Mouse (Mus musculus): Measurements from ENCODE around the gene Rab32.
A peak's percentile ranks its signal among the peaks of the same experiment; 100 is the strongest.
"Not testable (repeated sequence)": the region's sequence is repeated elsewhere in the genome, so short reads cannot be mapped to it uniquely, and the experiment has no call there.

Rab32 gene

DNA sequence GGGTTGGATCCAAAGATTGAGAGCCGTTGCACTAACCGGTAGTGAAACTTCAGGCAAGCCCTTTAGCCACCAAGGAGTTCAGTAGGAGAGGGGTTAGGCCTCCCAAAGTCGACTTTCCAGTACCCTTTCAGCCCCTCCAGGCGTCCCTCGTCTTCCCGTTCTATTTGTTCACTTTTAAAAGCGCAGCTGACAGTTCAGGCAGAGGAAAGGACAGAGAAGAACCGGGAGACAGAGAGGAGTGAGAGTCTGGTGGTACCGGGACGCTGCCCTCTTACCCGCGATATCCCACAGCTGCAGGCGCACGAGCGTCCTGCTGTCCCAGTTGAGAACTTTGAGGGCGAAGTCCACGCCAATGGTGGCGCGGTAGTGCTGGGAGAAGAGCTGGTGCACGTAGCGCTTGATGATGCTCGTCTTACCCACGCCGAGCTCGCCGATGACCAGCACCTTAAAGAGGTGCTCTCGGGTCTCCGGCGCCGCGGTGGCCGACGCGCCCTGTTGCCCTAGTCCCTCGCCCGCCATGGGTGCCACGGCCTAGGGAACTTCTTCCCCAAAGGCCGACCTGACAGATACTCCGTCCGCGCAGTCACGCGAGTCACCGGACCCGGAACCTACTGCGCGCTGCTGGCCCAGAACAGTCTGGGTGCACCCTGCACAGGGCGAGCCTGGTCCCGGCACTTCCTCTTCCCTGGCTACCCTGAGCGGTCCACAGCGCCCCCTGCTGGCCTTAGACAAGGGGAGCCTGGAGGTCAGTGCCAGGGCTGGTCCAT lies at the start of gene Rab32:
Gene Rab32 (minus strand): TSS at position 696 of the 767 bp plus-strand sequence.
- peak; percentile 91 for DNase-seq (ENCODE audit: low spot score)

DNA sequence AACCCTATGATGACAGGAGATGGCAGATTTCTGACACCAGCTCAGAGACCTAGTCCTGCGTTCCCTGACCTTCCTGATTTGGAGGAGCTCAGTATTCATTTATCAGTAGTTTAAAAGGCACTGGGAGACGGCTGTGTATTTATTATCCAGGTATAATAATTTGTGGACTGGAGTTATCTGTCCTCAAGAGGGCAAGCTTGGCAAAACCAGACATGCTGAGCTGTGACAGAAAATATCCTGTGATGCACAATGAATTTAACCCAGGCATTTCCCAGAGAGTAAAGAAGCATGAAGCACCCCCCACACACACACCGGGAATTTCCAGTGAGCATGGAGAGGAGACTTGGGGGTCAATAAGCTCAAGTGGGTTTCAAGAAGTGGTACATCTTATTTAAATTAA lies 42.7 kb upstream of the Rab32 start:
- no peak for DNase-seq (ENCODE audit: low spot score)

DNA sequence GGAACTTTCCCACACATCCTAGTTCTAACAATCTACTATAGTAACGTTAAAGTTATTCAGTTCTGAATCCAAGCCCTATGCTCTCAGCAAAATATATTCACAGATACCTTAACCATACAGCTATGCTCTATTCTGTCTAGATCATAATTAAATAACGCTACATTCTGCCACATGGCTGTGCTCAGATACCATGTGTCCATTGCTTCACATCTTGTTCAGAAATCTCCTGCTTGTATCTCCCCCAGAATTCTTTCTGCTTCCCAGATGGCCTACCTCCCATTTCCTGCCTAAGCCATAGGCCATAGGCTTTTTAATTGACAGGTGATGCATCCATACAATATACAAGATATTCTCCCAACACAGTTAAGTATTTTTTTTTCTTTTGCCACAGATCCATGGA lies 39.4 kb upstream of the Rab32 start:
- not testable (repeated sequence) for DNase-seq (ENCODE audit: low spot score)

DNA sequence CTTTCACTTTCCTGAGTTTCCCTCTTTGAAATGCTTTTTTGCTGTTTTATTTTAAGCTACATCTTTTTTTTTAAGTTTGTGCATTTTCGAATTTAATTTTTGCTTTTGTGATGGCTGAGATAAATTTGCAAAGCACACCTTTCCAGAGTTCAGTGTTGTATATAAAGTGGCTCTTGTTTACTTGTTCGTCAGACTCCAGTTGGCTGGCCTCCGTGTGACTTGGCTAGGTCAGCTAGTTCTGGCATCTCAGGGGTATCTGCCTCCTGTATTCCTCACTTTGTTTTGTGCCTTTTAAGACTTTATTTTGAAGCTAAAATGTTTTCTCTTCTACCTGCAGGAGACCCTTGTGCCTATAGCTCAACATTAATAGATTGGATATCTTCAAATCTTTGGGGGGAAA lies 22.7 kb upstream of the Rab32 start:
- no peak for DNase-seq (ENCODE audit: low spot score)

DNA sequence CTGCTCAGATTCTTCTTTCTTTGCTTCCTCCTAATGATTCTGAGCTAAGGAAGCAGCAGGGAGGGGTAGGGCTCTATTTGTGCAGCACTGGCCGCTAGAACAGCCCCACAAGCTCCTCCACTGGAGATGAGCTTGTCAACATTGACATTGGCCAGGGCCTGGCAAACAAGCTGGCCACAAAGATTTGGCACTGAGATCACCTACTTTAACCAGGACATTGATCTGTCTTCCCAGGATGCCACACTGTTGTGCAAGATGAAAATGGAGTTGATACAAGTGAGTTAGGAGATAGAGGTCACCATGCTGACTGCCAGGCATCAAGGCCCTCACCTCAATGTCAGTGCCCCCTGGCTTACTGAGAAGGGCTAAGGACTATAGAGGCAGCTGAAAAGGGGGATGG lies 21.8 kb upstream of the Rab32 start:
- no peak for DNase-seq (ENCODE audit: low spot score)

DNA sequence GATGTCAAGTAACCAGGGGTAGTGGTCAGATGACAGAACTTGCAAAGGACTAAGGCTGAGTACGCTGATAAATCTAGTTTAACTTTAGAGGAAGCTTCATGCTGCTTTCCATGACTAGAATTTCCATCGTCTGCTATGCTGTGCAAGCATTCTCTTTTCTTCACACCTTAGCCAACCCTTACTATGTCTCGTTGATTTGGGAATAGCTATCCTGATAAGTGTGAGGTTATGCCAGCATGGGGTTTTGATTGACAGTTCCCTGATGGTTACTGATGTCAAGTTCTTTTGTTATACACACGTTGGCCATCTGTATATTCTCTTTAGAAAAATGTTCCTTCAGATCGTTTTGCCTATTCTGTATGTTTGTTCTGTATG lies 259 bp upstream of the Rab32 start:
- DNase-seq (ENCODE audit: low spot score): no peak

DNA sequence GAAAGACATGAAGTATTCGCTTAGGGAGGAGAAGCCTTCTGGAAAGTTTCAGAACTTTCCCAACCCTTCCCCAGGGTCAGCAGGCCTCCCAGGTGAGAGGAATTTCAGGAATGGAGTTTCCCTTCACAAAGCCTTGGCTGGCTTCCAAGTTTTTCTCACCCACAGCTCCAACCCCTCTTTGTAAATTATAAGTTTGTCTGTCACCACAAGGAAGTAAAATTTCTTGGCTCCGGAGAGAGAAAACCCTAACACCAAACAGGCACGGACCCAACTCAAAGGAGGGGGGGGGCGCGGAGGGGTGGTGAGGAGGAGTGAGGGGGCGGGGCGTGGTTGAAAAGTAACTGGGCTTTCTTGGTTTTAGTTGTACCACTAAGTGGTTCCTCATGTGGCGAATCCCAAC lies 980 bp downstream of the Rab32 start:
- DNase-seq (ENCODE audit: low spot score): no peak

DNA sequence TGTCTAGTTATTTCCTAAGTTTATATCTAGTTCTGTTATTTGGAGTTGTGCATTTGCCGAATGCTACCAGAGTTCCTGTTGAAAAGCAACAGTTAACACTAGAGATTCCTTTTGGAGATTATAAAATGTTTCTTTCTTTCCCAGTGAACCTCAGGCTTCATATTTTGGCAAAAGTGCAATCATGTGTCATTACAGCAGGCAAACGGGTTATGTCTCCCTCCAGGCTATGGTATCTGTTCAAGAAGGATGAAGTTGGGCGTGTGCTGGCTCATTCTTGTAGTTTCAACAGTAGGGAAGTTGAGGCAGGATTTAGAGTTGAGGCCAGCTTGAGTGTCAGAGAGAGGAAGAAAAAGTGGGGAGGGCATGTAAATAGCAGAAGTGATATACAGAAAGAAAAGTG lies 2.4 kb downstream of the Rab32 start:
- no peak for DNase-seq (ENCODE audit: low spot score)

DNA sequence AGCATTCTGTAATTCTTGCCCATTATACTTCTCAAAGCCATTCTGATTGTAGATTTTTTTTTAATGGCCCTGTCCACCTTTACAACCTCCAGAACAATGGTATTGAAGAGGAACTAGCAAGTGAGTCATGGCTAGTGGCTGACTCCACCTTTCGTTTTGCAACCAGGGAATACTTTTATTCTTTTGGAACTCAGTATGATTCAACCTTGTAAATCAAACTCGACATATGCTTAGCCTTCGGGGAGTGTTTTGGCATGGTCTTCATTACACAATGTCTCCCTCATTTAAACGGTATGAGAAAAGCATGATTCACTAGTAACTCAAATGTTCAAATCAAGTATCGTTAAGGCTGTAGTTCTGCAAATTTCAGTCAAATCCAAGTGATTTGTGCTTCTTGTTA lies 2.8 kb downstream of the Rab32 start:
- no peak for DNase-seq (ENCODE audit: low spot score)

DNA sequence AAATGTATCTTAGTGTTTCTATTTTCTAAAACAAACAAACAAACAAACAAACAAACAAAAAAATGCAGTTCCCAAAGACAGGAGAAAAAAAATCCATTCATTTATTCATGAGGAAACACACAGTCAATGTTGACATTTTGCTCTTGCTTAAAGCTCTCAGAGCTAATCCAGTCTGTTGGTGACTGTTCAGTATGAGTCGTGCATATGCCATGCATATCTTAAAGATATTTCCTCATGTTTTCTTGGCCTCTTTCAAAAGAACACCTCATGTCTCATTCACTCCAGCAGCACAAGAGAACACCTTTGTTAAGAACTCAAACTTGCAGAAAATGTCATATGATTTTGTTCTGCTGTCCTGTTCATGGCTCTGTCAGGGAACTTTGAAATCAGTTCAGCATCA lies 7.9 kb downstream of the Rab32 start:
- no peak for DNase-seq (ENCODE audit: low spot score)

DNA sequence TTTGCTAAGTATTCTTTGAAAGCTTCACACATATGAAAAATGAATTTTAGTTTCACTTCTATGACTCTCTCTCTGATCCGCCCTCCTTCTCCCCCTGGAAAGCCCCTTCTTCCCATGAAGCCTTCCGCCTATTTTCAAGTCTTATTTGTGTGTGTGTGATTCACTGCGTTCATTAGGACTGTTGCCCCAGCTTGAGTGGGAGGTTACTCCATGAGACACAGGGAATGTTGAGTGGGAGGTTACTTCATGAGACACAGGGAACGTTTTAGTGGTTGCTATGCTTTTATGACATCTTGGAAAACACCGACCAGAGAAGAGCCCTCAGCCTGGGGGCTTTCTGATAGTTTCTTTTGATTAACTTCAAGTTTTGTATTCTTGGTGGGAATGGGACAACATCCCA lies 11.4 kb downstream of the Rab32 start:
- DNase-seq (ENCODE audit: low spot score): no peak

DNA sequence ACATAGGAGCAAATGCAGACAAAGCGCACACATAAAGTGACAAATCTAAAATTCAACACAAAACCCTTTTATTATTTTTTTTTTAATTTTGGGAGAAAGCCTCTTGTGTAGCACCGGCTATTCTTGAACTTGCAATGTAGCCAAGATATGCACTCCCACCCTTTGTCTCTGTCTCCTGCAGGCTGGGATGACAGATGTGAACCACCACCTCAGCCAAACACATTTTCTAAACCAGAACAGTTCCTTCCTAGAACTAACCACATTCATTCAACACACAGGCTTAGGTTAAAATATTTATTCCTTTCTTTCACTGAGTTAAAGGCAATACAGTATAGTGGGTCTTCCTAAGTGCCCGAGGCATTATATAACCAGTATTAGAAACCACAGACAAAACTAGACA lies 13.1 kb downstream of the Rab32 start:
- no peak for DNase-seq (ENCODE audit: low spot score)

Data from retina, embryonic 14.5 days (tissue).